Mouse (Mus musculus) ES-Bruce4 (cell line): ENCODE data around the gene Ctps2. TPM values are rescaled to one million over a fixed set of nuclear protein-coding genes. Genes with fewer than 3 reads are reported as not detected.
A peak's percentile ranks its signal among the peaks of the same experiment; 100 is the strongest.

Experiments used
- H3K27ac ChIP-seq: 2 replicates; pipeline ENCODE4 v1.5.1; 2012; ENCODE audit warnings: low read length, inconsistent platforms; ENCODE audit not compliant: insufficient read depth
- H3K27me3 ChIP-seq: 2 replicates; pipeline ENCODE4 v1.6.1; 2012; ENCODE audit warnings: mild to moderate bottlenecking, low read length, inconsistent platforms; ENCODE audit not compliant: control insufficient read depth, poor library complexity, insufficient read depth, severe bottlenecking
- H3K36me3 ChIP-seq: 2 replicates; pipeline ENCODE4 v1.6.1; 2012; ENCODE audit warnings: inconsistent platforms, mild to moderate bottlenecking, low read length, moderate library complexity; ENCODE audit not compliant: control insufficient read depth, poor library complexity, insufficient read depth, severe bottlenecking
- H3K4me1 ChIP-seq: one replicate; pipeline ENCODE4 v1.8.1; 2011; ENCODE audit warnings: low read length; ENCODE audit not compliant: control insufficient read depth, insufficient read depth
- H3K4me3 ChIP-seq: 2 replicates; pipeline ENCODE4 v1.5.1; 2011; ENCODE audit warnings: low read depth, mild to moderate bottlenecking, low read length
- H3K9ac ChIP-seq: 2 replicates; pipeline ENCODE4 v1.6.1; 2012; ENCODE audit warnings: low read depth, mild to moderate bottlenecking, inconsistent platforms; ENCODE audit not compliant: poor library complexity, severe bottlenecking
- H3K9me3 ChIP-seq: replicated peaks from 2 replicates; pipeline ENCODE4 v1.6.1; 2012; ENCODE audit warnings: mild to moderate bottlenecking, low read length, inconsistent platforms; ENCODE audit not compliant: control insufficient read depth, poor library complexity, insufficient read depth, severe bottlenecking
- CTCF ChIP-seq: IDR thresholded peaks from one replicate; pipeline ENCODE4 v1.8.1; 2011; ENCODE audit warnings: low read depth, low read length
- EP300 ChIP-seq: IDR thresholded peaks from 2 replicates; pipeline ENCODE4 v1.6.1; 2011; ENCODE audit warnings: low read depth, low read length; ENCODE audit not compliant: insufficient read depth
- POLR2A ChIP-seq: IDR thresholded peaks from one replicate; pipeline ENCODE4 v1.8.1; 2011; ENCODE audit warnings: low read length; ENCODE audit not compliant: insufficient read depth
- polyA plus RNA-seq: library from polyadenylated mRNA; stranded (reverse); fragments of >200 nt; gene quantifications from 2 replicates; pipeline ENCODE4 v1.2.4, GENCODE M21; 2011; ENCODE audit warnings: low read depth; ENCODE audit not compliant: missing spikeins, insufficient read depth, insufficient read length

Gene Ctps2
- polyA plus RNA-seq: 47.9 and 50.8 TPM in 2 replicates

GRCm38 (mm10) chrX:162900938-162901337 is at the start of gene Ctps2:
TSS of gene Ctps2 (plus strand) at chrX:162901238.
- Histone ChIP-seq H3K4me3 (peak within 1 kb of the TSS; percentile 74), H3K9ac (peak within 1 kb of the TSS; percentile 75), H3K4me1 (no peaks in the 10 kb centered on the region), H3K9me3 (no peaks in the 10 kb centered on the region), H3K36me3 (no peaks in the 10 kb centered on the region), H3K27me3 (no peaks in the 10 kb centered on the region), H3K27ac (peak within 1 kb of the TSS; percentile 80)
- no peak for TF ChIP-seq EP300
- TF ChIP-seq CTCF: no peak
- no peak for TF ChIP-seq POLR2A

GRCm38 (mm10) chrX:162868294-162868965 is 32.6 kb upstream of the Ctps2 start:
- no peak for TF ChIP-seq EP300
- TF ChIP-seq POLR2A: no peak
- no peak for TF ChIP-seq CTCF
- Histone ChIP-seq H3K9ac (no peak overlapping the region), H3K4me1 (no peaks in the 10 kb centered on the region), H3K9me3 (no peaks in the 10 kb centered on the region), H3K27me3 (no peaks in the 10 kb centered on the region), H3K36me3 (no peaks in the 10 kb centered on the region), H3K27ac (no peak overlapping the region), H3K4me3 (no peak overlapping the region)

DNA sequence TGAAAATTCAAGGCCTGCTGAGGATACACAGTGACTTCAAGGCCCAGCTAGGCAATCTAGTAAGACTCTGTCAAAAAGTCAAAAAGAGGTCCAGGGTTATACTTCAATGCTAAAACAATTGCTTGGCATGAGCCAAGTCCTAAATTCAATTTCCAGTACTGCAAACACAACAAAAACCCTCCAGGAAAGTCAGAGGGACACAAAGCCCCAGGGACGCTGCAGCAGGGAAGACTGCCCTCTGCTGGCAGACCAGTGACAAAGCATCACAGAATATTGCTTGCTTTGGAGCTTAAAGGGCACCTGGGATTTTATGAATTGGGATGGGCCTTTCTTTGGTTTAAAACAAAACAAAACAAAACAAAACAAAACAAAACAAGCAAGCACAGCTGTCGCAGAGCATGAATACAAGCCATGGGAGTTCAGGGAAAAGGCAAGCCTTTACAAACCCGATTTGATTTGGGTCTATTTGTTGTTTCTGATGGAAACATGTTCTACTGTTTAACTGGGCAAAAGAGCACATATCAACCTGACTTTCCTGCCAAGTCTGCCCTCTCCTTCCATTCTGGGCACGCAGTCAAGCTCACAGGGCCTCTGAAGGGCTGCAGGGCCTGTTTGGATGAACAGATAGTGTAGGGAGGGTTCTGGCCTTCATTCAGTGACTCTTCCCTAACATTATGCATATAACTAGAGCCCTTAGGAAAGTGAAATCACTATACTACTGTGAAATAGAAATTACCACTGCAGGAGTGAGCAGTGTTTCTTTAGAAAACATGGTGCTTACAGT is 29.1 kb upstream of the Ctps2 start:
- H3K9ac ChIP-seq: no peak overlapping the region
- H3K27me3 ChIP-seq: no peaks in the 10 kb centered on the region

GRCm38 (mm10) chrX:162873761-162874160 is 27.3 kb upstream of the Ctps2 start:
- H3K27ac ChIP-seq: no peak overlapping the region
- H3K9me3 ChIP-seq: no peaks in the 10 kb centered on the region
- H3K9ac ChIP-seq: no peak overlapping the region
- H3K4me1 ChIP-seq: no peaks in the 10 kb centered on the region
- peaks cover 4% of the 10 kb centered on the region; the same call in 1 of the 2 replicates for H3K36me3 ChIP-seq
- H3K4me3 ChIP-seq: no peak overlapping the region
- H3K27me3 ChIP-seq: no peaks in the 10 kb centered on the region
- TF ChIP-seq EP300 (no peak), POLR2A (no peak), CTCF (no peak)

More for the DNA sequence above, 29.1 kb upstream of the Ctps2 start:
- Histone ChIP-seq H3K9me3 (no peaks in the 10 kb centered on the region), H3K4me1 (no peaks in the 10 kb centered on the region), H3K27ac (no peak overlapping the region), H3K4me3 (no peak overlapping the region), H3K36me3 (no peaks in the 10 kb centered on the region)
- TF ChIP-seq CTCF (peak; percentile 80), POLR2A (no peak)

DNA sequence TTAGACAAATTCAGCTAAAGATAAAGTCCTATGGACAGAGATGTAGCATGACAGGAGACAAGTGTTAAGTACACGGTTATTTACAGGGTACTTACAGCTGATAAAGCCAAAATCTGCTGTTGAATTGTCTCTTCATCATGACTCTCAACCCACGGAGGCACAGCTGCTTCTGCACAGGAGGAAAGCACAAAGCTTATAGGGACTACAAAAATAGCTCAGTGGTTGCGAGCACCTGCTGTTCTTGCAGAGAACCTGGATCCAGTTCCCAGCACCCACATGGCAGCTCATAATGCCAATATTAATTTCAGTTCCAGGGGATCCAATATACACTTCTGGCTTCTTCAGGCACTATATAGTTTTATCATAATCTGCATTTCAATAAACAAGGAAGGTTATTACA is 22.8 kb upstream of the Ctps2 start:
- no peak for TF ChIP-seq EP300
- TF ChIP-seq POLR2A: no peak
- TF ChIP-seq CTCF: no peak
- H3K9ac ChIP-seq: no peak overlapping the region
- H3K4me1 ChIP-seq: no peaks in the 10 kb centered on the region
- no peaks in the 10 kb centered on the region for H3K27me3 ChIP-seq
- H3K36me3 ChIP-seq: peaks cover 5% of the 10 kb centered on the region
- no peak overlapping the region for H3K4me3 ChIP-seq
- H3K9me3 ChIP-seq: no peaks in the 10 kb centered on the region
- no peak overlapping the region for H3K27ac ChIP-seq
